Mouse (Mus musculus): ENCODE measurements around the gene Sv2a. TPM values are rescaled to one million over a fixed set of nuclear protein-coding genes. Genes with fewer than 3 reads are reported as not detected.

Sv2a gene
- polyA plus RNA-seq, 1 experiment, result 0.28 TPM

DNA sequence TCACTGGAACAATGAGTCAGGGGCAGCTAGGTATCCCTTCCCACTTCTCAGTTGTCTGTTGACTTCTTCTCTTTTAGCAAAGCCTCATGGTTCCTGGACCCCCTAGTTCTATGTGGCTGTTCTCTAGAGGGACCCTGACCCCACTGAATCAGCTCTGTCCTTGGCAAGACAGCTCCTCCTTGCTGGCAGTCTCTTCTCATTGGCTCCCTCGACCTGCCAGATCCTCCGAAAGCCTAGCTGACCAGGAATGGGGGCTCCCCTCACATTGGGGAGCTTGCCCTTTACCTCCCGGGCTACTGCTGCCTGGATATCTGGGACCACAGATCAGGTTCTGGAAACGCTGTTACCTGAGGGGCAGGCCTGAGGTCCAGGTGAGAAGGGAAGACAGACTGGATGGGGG is 10.7 kb upstream of the Sv2a start:
- Histone ChIP-seq H3K4me3 (no peak overlapping the region), H3K36me3 (ENCODE audit: control insufficient read depth, insufficient read depth) (peaks cover 9% of the 10 kb centered on the region), H3ac (ENCODE audit: control insufficient read depth, insufficient read length) (no peak overlapping the region), H3K79me2 (ENCODE audit: control insufficient read depth, insufficient read depth) (peaks cover 35% of the 10 kb centered on the region), H3K27me3 (ENCODE audit: control insufficient read depth, insufficient read depth, insufficient read length) (no peaks in the 10 kb centered on the region), H3K4me2 (ENCODE audit: low read depth) (no peak overlapping the region)
- TF ChIP-seq TCF3 (IDR thresholded peaks at IDR 0.05; ENCODE audit: insufficient read length, low read depth) (no peak), SRF (IDR thresholded peaks at IDR 0.05; ENCODE audit: control insufficient read depth, insufficient read length, low read depth) (no peak), REST (IDR thresholded peaks at IDR 0.05; ENCODE audit: insufficient read depth, insufficient read length) (no peak)

DNA sequence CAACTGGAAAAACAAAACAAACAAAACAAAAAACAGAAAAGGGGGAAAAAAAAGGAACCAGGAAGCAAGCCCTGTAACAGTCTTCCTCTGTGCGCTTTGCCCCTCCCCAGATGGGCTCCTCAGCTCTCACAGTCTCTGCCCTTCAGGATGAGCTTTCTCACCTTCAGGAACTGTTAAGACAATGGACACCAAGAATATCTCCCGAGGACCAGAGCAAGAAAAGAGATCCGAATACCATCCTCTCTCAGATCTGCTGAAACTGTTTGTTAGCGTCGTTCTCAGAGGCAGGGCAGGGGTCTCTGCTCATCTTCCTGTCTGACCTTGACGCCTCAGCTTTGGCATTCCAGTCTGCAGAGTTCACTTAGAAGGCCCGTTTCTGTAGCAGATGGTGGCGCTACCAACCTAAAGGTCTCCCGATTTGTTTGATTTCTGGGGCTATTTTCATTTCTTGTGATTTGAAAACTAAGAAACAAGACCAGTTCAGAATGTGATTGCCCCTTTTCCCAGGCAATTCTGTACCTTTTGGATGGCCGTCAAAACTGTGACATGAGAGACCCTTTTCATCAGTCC is 9.9 kb upstream of the Sv2a start:
- TF ChIP-seq POLR2AphosphoS2 (IDR thresholded peaks at IDR 0.05; ENCODE audit: insufficient read length, low read depth), result no peak
- no peak for TF ChIP-seq CEBPB (IDR thresholded peaks at IDR 0.05; ENCODE audit: insufficient read depth, poor library complexity, severe bottlenecking)
- no peak for TF ChIP-seq USF1 (IDR thresholded peaks at IDR 0.05; ENCODE audit: low read depth)
- no peak for TF ChIP-seq MAX (IDR thresholded peaks at IDR 0.05; ENCODE audit: low read depth)
- no peak for TF ChIP-seq REST (IDR thresholded peaks at IDR 0.05; ENCODE audit: insufficient read depth, insufficient read length)
- no peak for TF ChIP-seq TCF3 (IDR thresholded peaks at IDR 0.05; ENCODE audit: insufficient read length, low read depth)
- no peak for TF ChIP-seq POLR2A (IDR thresholded peaks at IDR 0.05; ENCODE audit: insufficient read length, low read depth)
- TF ChIP-seq TCF12 (IDR thresholded peaks at IDR 0.05; ENCODE audit: insufficient read depth, poor library complexity, severe bottlenecking), result no peak
- TF ChIP-seq E2F4 (IDR thresholded peaks at IDR 0.05; ENCODE audit: insufficient read depth), result no peak
- no peak for TF ChIP-seq MYOD1 (IDR thresholded peaks at IDR 0.05; ENCODE audit: control insufficient read depth in 1 of 3, insufficient read length in 2 of 3, low read depth in 2 of 3)
- no peak for TF ChIP-seq SRF (IDR thresholded peaks at IDR 0.05; ENCODE audit: control insufficient read depth, insufficient read length, low read depth)
- no peak for TF ChIP-seq MYOG (IDR thresholded peaks at IDR 0.05; ENCODE audit: control insufficient read depth in 1 of 3, insufficient read depth in 1 of 3, insufficient read length in 2 of 3, low read depth in 2 of 3)
- Histone ChIP-seq H3K4me3 (peak overlapping the region; percentile 94), H3K36me3 (ENCODE audit: control insufficient read depth, insufficient read depth) (peaks cover 15% of the 10 kb centered on the region), H3K79me2 (ENCODE audit: control insufficient read depth, insufficient read depth) (peaks cover 37% of the 10 kb centered on the region), H3K4me2 (ENCODE audit: low read depth) (peak overlapping the region; percentile 73), H3K27me3 (ENCODE audit: control insufficient read depth, insufficient read depth, insufficient read length) (no peaks in the 10 kb centered on the region), H3ac (ENCODE audit: control insufficient read depth, insufficient read length) (no peak overlapping the region)

DNA sequence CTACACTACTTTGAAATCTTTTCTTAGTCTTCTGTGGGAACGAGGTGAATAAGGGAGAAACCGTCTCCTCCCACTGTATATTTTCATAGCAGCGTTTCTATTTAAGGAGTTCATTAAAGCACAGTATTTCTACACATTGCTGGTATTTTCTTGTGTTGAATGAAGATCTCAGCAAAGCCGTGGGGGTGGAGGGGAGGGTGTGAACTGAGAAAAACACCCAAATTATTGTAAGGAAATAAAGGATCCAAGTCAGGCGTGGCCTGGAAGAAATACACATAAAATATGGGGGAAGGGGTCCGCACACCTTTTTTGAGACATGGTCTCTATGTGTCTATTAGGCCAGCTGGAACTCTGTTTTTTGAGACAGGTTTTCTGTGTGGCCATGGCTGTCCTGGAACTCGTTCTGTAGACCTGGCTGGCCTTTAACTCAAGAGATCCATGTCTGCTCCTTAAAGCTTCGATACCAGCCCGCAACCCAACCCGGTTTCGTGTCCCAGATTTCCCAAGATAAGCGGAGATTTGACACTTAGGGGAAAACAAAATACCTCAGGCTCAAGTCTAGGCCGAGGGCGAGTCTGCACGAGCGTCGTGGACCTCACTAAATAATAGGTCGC is 9.3 kb upstream of the Sv2a start:
- TF ChIP-seq TCF12 (IDR thresholded peaks at IDR 0.05; ENCODE audit: insufficient read depth, poor library complexity, severe bottlenecking), result no peak
- TF ChIP-seq POLR2A (IDR thresholded peaks at IDR 0.05; ENCODE audit: insufficient read length, low read depth), result no peak
- no peak for TF ChIP-seq MYOD1 (IDR thresholded peaks at IDR 0.05; ENCODE audit: control insufficient read depth in 1 of 3, insufficient read length in 2 of 3, low read depth in 2 of 3)
- no peak for TF ChIP-seq E2F4 (IDR thresholded peaks at IDR 0.05; ENCODE audit: insufficient read depth)
- no peak for TF ChIP-seq MAX (IDR thresholded peaks at IDR 0.05; ENCODE audit: low read depth)
- TF ChIP-seq REST (IDR thresholded peaks at IDR 0.05; ENCODE audit: insufficient read depth, insufficient read length), result no peak
- no peak for TF ChIP-seq SRF (IDR thresholded peaks at IDR 0.05; ENCODE audit: control insufficient read depth, insufficient read length, low read depth)
- TF ChIP-seq USF1 (IDR thresholded peaks at IDR 0.05; ENCODE audit: low read depth), result no peak
- no peak for TF ChIP-seq CEBPB (IDR thresholded peaks at IDR 0.05; ENCODE audit: insufficient read depth, poor library complexity, severe bottlenecking)
- TF ChIP-seq TCF3 (IDR thresholded peaks at IDR 0.05; ENCODE audit: insufficient read length, low read depth), result no peak
- no peak for TF ChIP-seq POLR2AphosphoS2 (IDR thresholded peaks at IDR 0.05; ENCODE audit: insufficient read length, low read depth)
- TF ChIP-seq MYOG (IDR thresholded peaks at IDR 0.05; ENCODE audit: control insufficient read depth in 1 of 3, insufficient read depth in 1 of 3, insufficient read length in 2 of 3, low read depth in 2 of 3), result no peak
- Histone ChIP-seq H3K36me3 (ENCODE audit: control insufficient read depth, insufficient read depth) (peaks cover 21% of the 10 kb centered on the region), H3ac (ENCODE audit: control insufficient read depth, insufficient read length) (peak overlapping the region; percentile 63), H3K4me2 (ENCODE audit: low read depth) (peak overlapping the region; percentile 73), H3K4me3 (peak overlapping the region; percentile 94), H3K79me2 (ENCODE audit: control insufficient read depth, insufficient read depth) (peaks cover 37% of the 10 kb centered on the region), H3K27me3 (ENCODE audit: control insufficient read depth, insufficient read depth, insufficient read length) (no peaks in the 10 kb centered on the region)

DNA sequence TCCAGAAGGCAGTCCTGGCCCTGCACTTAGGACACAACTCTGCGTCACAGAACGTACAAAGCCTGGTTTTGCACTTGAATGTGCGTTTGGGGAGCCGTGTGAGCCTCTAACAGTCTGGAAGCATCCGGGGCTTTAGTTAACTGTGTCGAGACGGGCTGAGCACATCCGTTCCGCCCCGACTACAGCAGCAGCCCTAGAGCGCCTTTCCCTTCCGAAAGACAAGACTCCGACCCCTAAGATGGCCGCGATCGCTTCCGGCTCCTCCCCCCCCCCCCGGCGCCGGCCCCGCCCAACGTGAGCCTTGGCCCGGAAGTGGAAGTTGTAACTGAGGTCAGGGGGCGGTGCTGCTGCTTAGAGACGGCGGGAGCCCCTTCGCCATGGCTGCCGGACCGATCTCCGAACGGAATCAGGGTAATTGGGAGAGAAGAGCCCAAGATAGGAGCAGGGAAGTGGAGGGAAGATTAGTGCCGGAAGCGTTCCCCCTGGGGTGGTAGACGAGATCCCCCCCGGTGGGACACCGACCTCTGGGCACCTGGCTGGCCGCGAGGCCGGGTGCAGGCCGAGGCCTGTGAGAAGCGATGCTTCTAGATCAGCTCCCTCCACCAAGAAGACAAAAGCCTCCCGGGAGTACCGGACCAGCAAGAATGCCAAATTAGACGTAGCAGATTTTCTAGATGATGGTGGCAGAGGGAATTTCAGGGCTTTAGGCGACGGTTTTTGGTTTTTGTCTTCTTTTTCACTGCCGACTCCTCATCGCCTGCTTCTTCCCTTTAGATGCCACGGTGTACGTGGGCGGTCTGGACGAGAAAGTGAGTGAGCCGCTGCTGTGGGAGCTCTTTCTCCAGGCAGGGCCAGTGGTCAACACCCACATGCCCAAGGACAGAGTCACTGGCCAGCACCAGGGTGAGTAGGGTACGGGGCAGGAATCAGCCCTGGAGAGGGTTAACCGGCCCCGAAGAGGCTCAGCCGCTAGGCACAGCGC is 8.5 kb upstream of the Sv2a start, which contains the start of gene Sf3b4:
Gene Sf3b4 (plus strand): TSS at position 136 of the 982 bp plus-strand sequence.
- peaks cover 24% of the 10 kb centered on the region for H3K36me3 ChIP-seq (ENCODE audit: control insufficient read depth, insufficient read depth)
- peak within 1 kb of the TSS; percentile 63 for H3ac ChIP-seq (ENCODE audit: control insufficient read depth, insufficient read length)
- H3K79me2 ChIP-seq (ENCODE audit: control insufficient read depth, insufficient read depth), result peaks cover 37% of the 10 kb centered on the region
- no peak for TF ChIP-seq CEBPB (IDR thresholded peaks at IDR 0.05; ENCODE audit: insufficient read depth, poor library complexity, severe bottlenecking)
- peak; percentile 93 for TF ChIP-seq POLR2AphosphoS2 (IDR thresholded peaks at IDR 0.05; ENCODE audit: insufficient read length, low read depth)
- no peak for TF ChIP-seq TCF3 (IDR thresholded peaks at IDR 0.05; ENCODE audit: insufficient read length, low read depth)
- no peak for TF ChIP-seq E2F4 (IDR thresholded peaks at IDR 0.05; ENCODE audit: insufficient read depth)
- peak; percentile 92 for TF ChIP-seq POLR2A (IDR thresholded peaks at IDR 0.05; ENCODE audit: insufficient read length, low read depth)
- TF ChIP-seq REST (IDR thresholded peaks at IDR 0.05; ENCODE audit: insufficient read depth, insufficient read length), result no peak
- TF ChIP-seq USF1 (IDR thresholded peaks at IDR 0.05; ENCODE audit: low read depth), result no peak
- no peak for TF ChIP-seq MAX (IDR thresholded peaks at IDR 0.05; ENCODE audit: low read depth)
- H3K27me3 ChIP-seq (ENCODE audit: control insufficient read depth, insufficient read depth, insufficient read length), result no peaks in the 10 kb centered on the region
- peak within 1 kb of the TSS; percentile 97 for H3K4me2 ChIP-seq (ENCODE audit: low read depth)
- peak within 1 kb of the TSS; percentile 94 for H3K4me3 ChIP-seq

All from myocyte (in vitro differentiated cells).